Mouse (Mus musculus) olfactory bulb, adult 2 months (tissue): ENCODE measurements around the gene Rnf19b.

Source experiments
- CTCF ChIP-seq: fragments of 200-500 bp; IDR thresholded peaks from 2 replicates; pipeline ENCODE4 v1.5.1; 2012; ENCODE audit warnings: low read depth, mild to moderate bottlenecking, low read length, moderate library complexity; ENCODE audit not compliant: insufficient read depth
- POLR2A ChIP-seq: fragments of 200-500 bp; IDR thresholded peaks from 2 replicates; pipeline ENCODE4 v1.6.1; 2012; ENCODE audit warnings: mild to moderate bottlenecking, low read depth, low read length, moderate library complexity; ENCODE audit not compliant: insufficient read depth

DNA sequence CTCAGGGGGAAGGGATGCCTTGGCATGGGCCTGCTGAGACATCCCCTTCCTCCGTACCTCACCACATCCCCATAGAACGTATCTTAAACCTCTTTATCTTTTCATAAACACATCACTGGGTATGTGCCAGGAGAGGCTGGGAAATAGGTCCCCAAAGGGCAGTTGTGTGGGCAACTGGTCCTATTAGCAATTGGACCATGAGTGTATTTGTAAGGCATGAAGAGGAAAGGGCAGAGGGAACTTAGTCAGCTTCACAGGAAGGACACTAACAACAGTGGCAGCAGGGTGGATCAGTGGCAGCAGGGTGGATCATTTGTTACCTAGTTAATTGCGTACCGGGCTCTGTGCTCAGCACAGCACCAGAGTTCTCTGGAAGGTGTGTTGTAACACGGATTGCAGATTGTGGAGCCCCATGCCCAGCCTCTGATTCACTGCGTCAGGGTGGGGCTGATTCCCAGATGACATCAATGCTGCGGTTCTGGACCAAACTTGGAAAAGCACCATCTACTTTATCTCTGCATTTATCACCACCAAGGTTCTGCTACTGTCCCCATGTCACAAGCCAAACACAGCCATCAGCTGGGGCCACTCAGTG, 22.1 kb upstream of the Rnf19b start:
- TF ChIP-seq CTCF (no peak), POLR2A (no peak)
